Mouse (Mus musculus): ENCODE results near the gene Adamts8.

The Adamts8 gene

DNA sequence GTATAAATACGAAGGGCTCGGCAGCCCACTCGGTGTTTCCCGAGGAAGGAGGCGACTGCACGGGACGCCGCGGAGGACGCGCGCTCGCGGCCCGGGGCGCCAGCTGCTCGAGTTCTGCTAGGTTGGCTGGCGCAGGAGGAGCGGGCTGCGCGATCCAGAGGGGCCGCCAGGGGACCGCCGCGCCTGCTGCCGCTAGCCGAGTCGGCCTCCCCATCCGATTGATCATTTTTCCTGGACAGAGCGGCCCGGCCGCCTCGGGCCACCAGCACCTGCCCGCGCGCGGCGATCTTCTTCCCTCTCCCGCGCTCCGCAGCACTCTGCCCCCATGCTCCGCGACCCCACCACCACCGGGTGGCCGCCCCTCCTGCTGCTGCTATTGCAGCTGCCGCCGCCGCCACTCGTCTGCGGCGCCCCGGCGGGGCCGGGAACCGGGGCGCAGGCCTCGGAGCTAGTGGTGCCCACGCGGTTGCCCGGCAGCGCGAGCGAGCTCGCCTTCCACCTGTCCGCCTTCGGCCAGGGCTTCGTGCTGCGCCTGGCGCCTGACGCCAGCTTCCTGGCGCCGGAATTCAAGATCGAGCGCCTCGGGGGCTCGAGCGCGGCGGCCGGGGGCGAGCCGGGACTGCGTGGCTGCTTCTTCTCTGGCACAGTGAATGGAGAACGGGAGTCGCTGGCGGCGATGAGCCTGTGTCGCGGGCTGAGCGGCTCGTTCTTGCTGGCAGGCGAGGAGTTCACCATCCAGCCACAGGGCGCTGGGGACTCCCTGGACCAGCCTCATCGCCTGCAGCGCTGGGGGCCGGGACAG lies at the start of gene Adamts8:
TSS of gene Adamts8 (plus strand) at position 51 of the 802 bp plus-strand sequence.
- no peak for DNase-seq

DNA sequence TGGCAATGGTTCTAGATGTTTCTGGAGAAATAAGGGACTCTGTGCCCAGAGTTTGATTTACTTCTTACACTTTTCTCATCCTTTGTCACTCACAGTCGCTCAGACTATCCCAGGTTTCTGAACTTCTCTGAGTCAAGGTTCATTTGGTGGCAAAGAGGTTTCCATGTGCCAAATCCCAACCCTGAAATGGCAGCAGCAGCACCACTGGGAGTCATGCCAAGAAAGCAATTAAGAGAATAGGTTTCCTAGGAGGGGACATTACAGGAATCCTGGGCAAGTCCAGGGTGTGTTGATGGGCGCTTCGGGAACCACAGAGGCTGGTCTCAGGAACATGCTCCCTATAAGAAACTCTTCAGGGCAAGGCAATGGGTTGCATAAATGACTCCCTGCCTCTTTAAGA lies 46.7 kb upstream of the Adamts8 start:
- DNase-seq = no peak

DNA sequence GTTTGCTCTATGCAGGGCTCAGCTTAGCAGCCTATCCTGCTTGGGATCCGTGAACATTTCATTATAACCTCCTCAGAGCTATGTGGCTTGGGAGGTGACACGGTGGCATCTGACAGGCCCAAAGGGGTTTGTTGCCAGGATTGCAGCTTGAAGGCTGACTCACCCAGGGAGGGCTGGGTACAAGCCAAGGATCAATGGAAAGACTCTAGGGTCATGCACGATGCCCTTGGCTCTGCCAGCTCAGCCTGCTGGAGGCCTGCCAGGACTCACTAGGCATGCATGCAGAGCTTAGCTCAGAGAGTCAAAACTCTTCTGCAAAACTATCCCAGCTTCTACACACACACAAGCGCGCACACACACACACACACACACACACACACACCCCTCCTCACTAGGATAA lies 45.6 kb upstream of the Adamts8 start:
- DNase-seq = no peak

DNA sequence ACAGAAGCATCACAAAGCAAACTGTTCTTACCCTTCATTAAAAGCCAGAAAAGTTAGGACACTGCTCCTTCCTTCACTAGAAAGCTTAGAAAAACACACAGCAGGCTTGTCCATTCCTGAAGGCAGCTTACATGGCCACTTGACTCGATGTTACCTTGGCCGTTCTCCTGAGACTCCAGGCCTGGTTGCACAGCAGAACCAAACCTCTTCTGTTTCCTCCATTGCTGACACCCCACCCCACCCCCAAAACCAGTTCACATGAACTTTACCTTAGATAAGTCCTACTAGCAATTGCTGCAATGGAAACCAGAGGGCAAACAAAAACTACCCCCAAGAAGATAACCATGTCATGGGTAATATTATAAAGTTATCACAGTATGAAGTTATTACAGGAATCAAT lies 45.2 kb upstream of the Adamts8 start:
- no peak for DNase-seq

DNA sequence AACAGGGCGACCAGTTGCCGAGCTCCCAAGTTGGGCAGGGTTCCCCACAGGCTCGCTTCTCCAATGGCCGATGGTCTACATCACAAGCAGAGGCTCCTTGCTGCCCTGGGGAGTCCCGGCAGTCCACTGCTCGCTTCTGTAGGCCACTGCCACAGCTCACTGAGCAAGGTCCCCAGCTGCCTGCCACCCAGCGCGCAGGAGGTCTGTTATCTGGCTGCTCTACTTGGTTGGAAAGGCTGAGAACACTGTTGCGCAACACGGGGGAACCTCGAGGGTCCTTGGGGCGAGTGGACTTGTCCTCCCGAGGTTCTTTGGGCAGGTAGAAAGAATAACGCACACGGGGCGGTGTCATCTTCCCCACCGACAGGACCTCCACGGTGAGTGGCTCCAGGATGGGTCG lies 40.2 kb upstream of the Adamts8 start:
- no peak for DNase-seq

- no peak for DNase-seq
These were observed 39.7 kb upstream of the Adamts8 start for GRCm38 (mm10) chr9:30902641-30903040.

- DNase-seq = no peak
These were observed 39.1 kb upstream of the Adamts8 start for GRCm38 (mm10) chr9:30903266-30903665.

DNA sequence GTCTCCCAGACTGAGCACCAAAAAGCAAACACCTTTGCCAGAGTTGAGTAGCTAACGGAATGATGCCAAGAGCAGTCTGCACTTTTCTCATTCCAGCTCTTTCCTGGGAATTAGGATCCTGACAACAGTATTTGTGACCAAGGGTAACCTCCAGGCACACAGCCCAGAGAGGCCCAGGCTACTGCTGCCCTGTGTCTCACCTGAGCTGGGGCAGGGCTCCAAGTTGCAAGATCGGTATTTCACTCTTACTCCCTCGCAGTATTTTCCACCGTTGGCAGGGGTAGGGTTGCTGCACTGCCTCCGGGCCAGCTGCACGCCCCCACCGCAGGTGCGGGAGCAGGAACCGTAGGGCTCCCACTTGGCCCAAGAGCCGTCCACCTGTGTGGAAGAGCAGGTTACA lies 36.5 kb upstream of the Adamts8 start:
- no peak for DNase-seq

GRCm38 (mm10) chr9:30906426-30906825 lies 35.9 kb upstream of the Adamts8 start:
- DNase-seq = no peak

GRCm38 (mm10) chr9:30907677-30908295 lies 34.6 kb upstream of the Adamts8 start:
- no peak for DNase-seq

DNA sequence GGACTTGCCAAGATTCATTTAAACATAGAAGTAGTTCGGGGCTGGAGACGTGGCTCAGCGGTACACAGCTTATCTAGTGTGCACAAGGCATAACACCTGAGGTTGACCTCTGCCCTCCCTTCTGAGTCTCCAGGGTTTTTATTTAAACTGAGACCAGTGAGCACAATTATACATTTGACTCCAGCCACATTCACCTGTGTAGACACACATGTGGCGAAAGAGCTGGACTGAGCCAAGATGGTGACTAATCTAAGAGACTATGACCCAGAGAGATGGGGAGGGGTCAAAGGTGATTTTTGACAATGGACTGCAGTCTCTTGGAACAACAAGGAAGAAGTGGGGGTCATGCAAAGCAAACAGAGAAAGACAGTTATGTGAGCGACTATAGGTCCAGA lies 34.1 kb upstream of the Adamts8 start:
- no peak for DNase-seq

- DNase-seq = no peak
These were observed 33.4 kb upstream of the Adamts8 start for GRCm38 (mm10) chr9:30908973-30909372.

DNA sequence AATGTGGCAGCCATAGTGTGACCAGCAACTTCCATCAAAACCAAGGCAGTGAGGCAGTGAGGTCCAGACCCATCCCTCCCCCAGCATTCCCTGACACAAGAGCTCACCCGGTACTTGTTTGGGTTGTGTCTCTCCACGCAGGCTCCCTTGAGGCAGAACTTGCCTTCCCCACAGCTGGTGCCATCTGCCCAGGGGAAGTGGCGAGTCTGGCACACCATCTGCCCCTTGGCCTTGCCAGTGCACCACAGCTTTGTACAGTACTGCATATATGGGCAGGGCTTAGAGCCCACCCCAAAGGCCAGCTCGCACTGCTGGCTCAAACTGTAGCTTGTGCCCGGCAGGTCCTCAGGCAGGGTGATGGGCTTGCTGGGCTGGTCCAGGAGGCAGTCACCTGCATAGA lies 31.9 kb upstream of the Adamts8 start:
- DNase-seq = no peak

- no peak for DNase-seq
These were observed 30.2 kb upstream of the Adamts8 start for GRCm38 (mm10) chr9:30912161-30912560.

GRCm38 (mm10) chr9:30913429-30913828 lies 28.9 kb upstream of the Adamts8 start:
- DNase-seq = no peak

DNA sequence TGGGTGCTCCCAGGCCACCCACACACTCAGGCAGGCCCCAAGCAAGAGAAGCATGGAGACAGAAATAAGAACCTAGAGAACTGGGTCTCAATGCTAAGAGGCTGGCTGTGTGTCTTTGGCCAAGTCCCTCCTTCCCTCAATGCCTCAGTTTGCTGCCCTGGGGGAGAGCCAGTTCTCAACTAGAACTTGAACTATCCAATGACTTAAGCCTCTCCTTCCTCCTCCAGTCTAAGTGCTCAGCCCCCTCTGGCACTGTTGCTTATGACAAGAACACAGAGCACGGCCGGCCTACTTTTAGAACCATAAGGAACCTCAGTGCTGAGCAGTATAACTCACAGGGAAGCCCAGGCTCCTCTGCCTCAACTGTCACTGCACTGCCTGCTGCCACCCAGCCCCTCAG lies 28.1 kb upstream of the Adamts8 start:
- DNase-seq = no peak

DNA sequence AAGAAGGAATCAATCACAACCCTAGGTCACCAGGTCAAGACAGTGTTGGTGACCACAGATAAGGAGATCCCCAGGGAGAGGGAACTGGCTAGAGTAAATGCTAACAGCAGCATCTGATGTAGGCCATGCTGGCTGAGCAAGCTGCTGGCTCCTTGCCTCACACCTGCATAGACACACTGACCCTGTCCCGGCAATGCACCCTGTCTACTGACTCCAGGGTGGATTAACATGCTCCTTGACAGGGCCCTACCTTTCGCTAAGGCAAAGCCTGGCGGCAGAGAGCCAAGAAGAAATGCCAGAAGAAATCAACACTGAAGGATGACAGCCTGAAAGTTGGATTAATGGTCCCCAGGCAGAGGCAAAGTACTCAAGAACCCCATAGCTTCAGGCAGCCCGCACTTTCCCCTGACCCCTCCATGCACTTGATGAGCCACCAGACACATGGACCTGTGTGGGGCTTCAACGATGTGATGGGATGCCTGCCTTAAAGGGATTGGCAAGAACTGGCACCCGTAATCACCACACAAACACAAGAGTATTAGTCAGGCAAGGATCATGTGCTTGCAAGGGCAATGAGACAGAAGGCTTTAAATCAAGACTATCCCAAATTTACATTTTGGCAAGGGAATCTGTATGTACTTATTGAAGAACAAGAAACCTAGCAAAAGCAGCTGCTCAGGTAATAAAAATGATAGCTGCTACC lies 25.9 kb upstream of the Adamts8 start:
- DNase-seq = no peak

GRCm38 (mm10) chr9:30918466-30919356 lies 23.7 kb upstream of the Adamts8 start:
- no peak for DNase-seq

- DNase-seq = no peak
These were observed 22.7 kb upstream of the Adamts8 start for GRCm38 (mm10) chr9:30919686-30920085.

GRCm38 (mm10) chr9:30920736-30921135 lies 21.6 kb upstream of the Adamts8 start:
- DNase-seq = no peak

DNA sequence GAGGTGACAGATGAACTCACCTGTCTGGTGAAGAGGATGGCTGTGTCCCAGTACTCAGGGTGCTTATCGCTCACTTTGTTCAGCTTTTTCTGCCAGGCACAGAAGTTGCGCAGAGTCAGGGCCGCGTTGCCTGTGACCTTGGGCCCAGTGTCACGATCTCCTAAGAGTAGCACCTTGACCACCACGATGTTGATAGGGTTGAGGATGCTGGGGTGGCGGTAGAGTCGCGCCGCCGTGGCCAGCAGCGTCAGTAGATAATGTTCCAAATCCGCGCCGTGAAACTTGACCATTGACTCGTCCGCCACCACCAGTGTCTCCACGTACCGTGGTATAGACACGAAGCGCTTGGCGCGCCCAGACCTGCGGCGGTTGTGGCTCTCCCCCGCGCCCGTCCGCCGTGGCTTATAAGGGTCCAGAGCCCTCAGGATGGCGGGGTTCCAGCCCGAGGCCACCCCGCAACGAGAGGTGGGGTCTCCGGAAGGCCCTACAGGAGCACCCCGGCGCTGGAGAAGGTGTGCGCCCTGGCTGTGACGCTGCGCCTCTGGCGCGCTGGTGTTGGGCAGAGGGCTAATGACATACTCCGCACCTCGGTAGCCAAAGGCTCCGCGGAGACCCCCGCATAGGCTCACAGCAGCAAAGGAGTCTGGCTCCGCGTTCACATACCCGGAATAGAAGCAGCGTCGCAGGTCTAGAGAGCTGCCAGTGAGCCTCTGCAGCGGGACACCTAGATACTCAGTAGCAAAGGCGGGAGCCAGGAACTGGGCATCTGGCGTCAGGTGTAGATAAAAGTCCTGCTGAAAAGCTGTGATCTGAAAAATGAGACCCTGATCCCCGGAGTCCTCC lies 20.9 kb upstream of the Adamts8 start:
- no peak for DNase-seq

Measured in B cell, adult 2 months (primary cell).